Mouse (Mus musculus) embryonic fibroblast, embryonic 13.5 days (primary cell): ENCODE data around the gene Gm1673. TPM values are rescaled to one million over a fixed set of nuclear protein-coding genes. Genes with fewer than 3 reads are reported as not detected.
A peak's percentile ranks its signal among the peaks of the same experiment; 100 is the strongest.

ENCODE experiments used
- H3K27ac ChIP-seq: 2 replicates; pipeline ENCODE4 v1.5.1; 2012; ENCODE audit warnings: low read length, control low read depth, inconsistent platforms; ENCODE audit not compliant: insufficient read depth
- H3K4me1 ChIP-seq: 2 replicates; pipeline ENCODE4 v1.6.1; 2011; ENCODE audit warnings: low read length; ENCODE audit not compliant: control insufficient read depth, insufficient read depth
- H3K4me3 ChIP-seq: 2 replicates; pipeline ENCODE4 v1.5.1; 2011; ENCODE audit warnings: mild to moderate bottlenecking, control low read depth, low read length; ENCODE audit not compliant: insufficient read depth
- CTCF ChIP-seq: IDR thresholded peaks from 2 replicates; pipeline ENCODE4 v1.5.1; 2011; ENCODE audit warnings: mild to moderate bottlenecking, control low read depth, low read length, moderate library complexity, borderline replicate concordance; ENCODE audit not compliant: insufficient read depth
- POLR2A ChIP-seq: IDR thresholded peaks from 2 replicates; pipeline ENCODE4 v1.6.1; 2011; ENCODE audit warnings: low read depth, mild to moderate bottlenecking, control low read depth, low read length, moderate library complexity
- polyA plus RNA-seq: library from polyadenylated mRNA; stranded (reverse); fragments of >200 nt; gene quantifications from 2 replicates; pipeline ENCODE4 v1.2.4, GENCODE M21; 2011; ENCODE audit warnings: low read depth; ENCODE audit not compliant: missing spikeins, insufficient read length

The Gm1673 gene
- polyA plus RNA-seq, 1 experiment: 15.7 TPM

- no peak overlapping the region for H3K27ac ChIP-seq
- H3K4me1 ChIP-seq: no peaks in the 10 kb centered on the region
- H3K4me3 ChIP-seq: peak overlapping the region; percentile 22; the same call in 1 of the 2 replicates
- TF ChIP-seq CTCF (no peak), POLR2A (no peak)
These were observed 13.4 kb downstream of the Gm1673 start for GRCm38 (mm10) chr5:33996694-33997045.

- H3K27ac ChIP-seq: no peak overlapping the region
- no peak for TF ChIP-seq POLR2A
- no peak for TF ChIP-seq CTCF
- peak overlapping the region; percentile 22 for H3K4me3 ChIP-seq
- no peaks in the 10 kb centered on the region for H3K4me1 ChIP-seq
These were observed 14.0 kb downstream of the Gm1673 start for GRCm38 (mm10) chr5:33997051-33997741.

- no peaks in the 10 kb centered on the region for H3K4me1 ChIP-seq
- H3K27ac ChIP-seq: no peak overlapping the region
- H3K4me3 ChIP-seq: no peak overlapping the region
- TF ChIP-seq POLR2A (no peak), CTCF (no peak)
These were observed 14.7 kb downstream of the Gm1673 start for GRCm38 (mm10) chr5:33997829-33998504.

GRCm38 (mm10) chr5:33998505-33998877, 15.3 kb downstream of the Gm1673 start:
- no peak overlapping the region for H3K27ac ChIP-seq
- H3K4me1 ChIP-seq: no peaks in the 10 kb centered on the region
- no peak for TF ChIP-seq CTCF
- no peak for TF ChIP-seq POLR2A
- no peak overlapping the region for H3K4me3 ChIP-seq

GRCm38 (mm10) chr5:33999466-34000090, 16.3 kb downstream of the Gm1673 start:
- H3K4me3 ChIP-seq: no peak overlapping the region
- no peak overlapping the region for H3K27ac ChIP-seq
- TF ChIP-seq POLR2A (no peak), CTCF (no peak)
- H3K4me1 ChIP-seq: no peaks in the 10 kb centered on the region

GRCm38 (mm10) chr5:34000809-34001208, 17.6 kb downstream of the Gm1673 start:
- no peak overlapping the region for H3K4me3 ChIP-seq
- no peaks in the 10 kb centered on the region for H3K4me1 ChIP-seq
- TF ChIP-seq POLR2A (no peak), CTCF (no peak)
- H3K27ac ChIP-seq: no peak overlapping the region

- H3K4me1 ChIP-seq: no peaks in the 10 kb centered on the region
- TF ChIP-seq CTCF: no peak
- TF ChIP-seq POLR2A: no peak
- H3K4me3 ChIP-seq: no peak overlapping the region
- H3K27ac ChIP-seq: no peak overlapping the region
These were observed 18.2 kb downstream of the Gm1673 start for GRCm38 (mm10) chr5:34001401-34001800.

- no peaks in the 10 kb centered on the region for H3K4me1 ChIP-seq
- no peak overlapping the region for H3K4me3 ChIP-seq
- TF ChIP-seq CTCF: no peak
- TF ChIP-seq POLR2A: no peak
- H3K27ac ChIP-seq: no peak overlapping the region
These were observed 19.4 kb downstream of the Gm1673 start for GRCm38 (mm10) chr5:34002636-34003035.

GRCm38 (mm10) chr5:34004618-34005017, 21.4 kb downstream of the Gm1673 start:
- TF ChIP-seq CTCF (no peak), POLR2A (no peak)
- Histone ChIP-seq H3K4me1 (no peaks in the 10 kb centered on the region), H3K4me3 (no peak overlapping the region), H3K27ac (no peak overlapping the region)

- Histone ChIP-seq H3K4me1 (no peaks in the 10 kb centered on the region), H3K27ac (no peak overlapping the region), H3K4me3 (no peak overlapping the region)
- TF ChIP-seq CTCF: no peak
- TF ChIP-seq POLR2A: no peak
These were observed 23.6 kb downstream of the Gm1673 start for GRCm38 (mm10) chr5:34006832-34007231.
